Mouse (Mus musculus): ENCODE data around the gene Fam83g. TPM values are rescaled to one million over a fixed set of nuclear protein-coding genes. Genes with fewer than 3 reads are reported as not detected.

Fam83g gene
- polyA plus RNA-seq, 1 experiment from 2014 or later, result 0.07 TPM

DNA sequence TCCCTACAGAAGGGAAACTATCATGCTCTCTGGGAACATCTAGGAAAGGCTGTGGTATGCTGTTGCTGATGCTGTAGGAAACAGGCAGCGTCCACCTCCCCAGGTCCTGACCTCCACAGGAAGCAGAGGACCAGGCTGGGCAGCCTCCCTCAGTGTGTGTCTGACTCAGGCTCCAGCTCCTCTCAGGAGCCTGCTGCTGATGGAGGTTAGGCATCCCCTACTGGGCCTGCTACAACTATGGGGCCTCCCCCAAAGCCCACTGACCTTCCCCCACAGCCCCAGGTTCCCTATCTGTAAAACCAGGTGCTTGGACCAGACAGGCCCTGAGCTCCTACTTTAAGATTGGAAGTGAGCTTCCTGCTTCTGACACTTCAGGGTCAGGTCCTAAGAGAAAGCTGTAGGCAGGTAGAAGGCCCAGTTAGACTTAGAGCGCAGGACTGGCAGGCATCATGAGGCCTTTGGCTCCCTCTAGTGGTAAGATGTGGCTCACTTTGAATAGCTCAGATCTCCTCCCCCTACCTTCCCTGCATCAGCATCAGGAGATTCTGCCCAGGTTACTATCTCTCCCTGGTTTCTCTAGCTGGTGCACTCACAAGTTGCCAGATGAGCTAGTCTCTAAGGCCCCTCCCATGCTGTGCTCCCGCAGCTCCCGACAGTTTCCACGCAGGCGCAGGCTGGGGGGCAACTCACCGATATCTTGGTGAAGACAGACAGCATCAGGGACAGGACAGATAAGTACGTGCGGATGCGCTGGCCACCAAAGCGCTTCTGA, 30.6 kb downstream of the Fam83g start:
- no peaks in the 10 kb centered on the region for H3K36me3 ChIP-seq
- no peak overlapping the region for H3K27ac ChIP-seq (replicated peaks)
- no peak overlapping the region for H3K4me3 ChIP-seq
- peak; percentile 95 for ATAC-seq (ENCODE audit: low read depth)
- peaks cover 11% of the 10 kb centered on the region for H3K4me1 ChIP-seq (replicated peaks)
- 48% methylated on average over 11 of the region's 11 CpGs for WGBS
- H3K4me2 ChIP-seq, result no peak overlapping the region
- peak overlapping the region; percentile 32; the same call in 1 of the 2 replicates for H3K9ac ChIP-seq
- no peaks in the 10 kb centered on the region for H3K27me3 ChIP-seq
- no peaks in the 10 kb centered on the region for H3K9me3 ChIP-seq

DNA sequence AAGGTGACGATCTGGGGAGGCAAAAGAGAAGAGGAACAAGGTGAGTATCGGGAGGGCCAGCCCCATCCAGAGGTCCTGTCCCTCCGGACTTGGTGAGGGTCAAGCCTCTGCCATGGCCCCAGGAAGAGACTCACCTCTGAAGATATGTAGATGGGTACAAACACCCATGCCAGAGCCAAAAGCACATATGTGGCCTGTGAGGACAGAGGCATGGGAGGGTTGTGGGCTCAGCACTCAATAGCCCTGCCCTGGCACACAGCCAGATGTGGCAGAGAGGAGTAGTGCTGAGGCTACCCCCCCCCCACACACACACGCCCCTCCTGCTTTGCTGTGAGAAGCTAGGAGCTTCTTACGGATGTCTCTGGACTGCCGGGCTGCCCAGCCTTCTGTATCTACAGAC, 31.2 kb downstream of the Fam83g start:
- 61% methylated on average over 6 of the region's 6 CpGs for WGBS
- H3K4me2 ChIP-seq, result no peak overlapping the region
- no peaks in the 10 kb centered on the region for H3K36me3 ChIP-seq
- H3K4me3 ChIP-seq, result no peak overlapping the region
- no peak overlapping the region for H3K27ac ChIP-seq (replicated peaks)
- H3K27me3 ChIP-seq, result no peaks in the 10 kb centered on the region
- no peaks in the 10 kb centered on the region for H3K9me3 ChIP-seq
- peaks cover 17% of the 10 kb centered on the region for H3K4me1 ChIP-seq (replicated peaks)
- peak; percentile 48; the same call in 1 of the 2 replicates for ATAC-seq (ENCODE audit: low read depth)
- H3K9ac ChIP-seq, result peak overlapping the region; percentile 32; the same call in 1 of the 2 replicates

DNA sequence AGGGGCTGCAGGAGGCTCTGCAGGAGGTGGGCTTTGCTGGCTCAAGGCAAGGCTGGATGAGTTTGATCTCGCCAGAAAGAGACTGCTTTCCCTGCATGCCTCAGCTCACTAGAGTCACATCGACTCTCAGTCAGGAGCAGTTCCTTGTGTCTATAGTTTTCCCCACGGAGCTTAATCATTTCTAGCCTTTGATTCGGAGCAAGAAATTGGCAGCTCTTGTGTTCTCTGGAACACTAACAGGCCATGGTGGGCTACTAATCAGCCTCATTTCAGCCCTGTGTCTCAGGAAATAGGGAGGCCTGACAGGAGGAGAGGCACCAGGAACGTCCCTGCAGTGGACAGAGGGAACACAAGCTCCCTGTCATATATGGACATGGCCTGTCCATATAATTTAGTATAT, 34.1 kb downstream of the Fam83g start:
- Histone ChIP-seq H3K4me1 (replicated peaks) (peaks cover 17% of the 10 kb centered on the region), H3K36me3 (no peaks in the 10 kb centered on the region), H3K9me3 (no peaks in the 10 kb centered on the region), H3K9ac (no peak overlapping the region), H3K27me3 (no peaks in the 10 kb centered on the region), H3K4me2 (no peak overlapping the region), H3K27ac (replicated peaks) (no peak overlapping the region), H3K4me3 (no peak overlapping the region)
- WGBS, result 75% methylated on average over 5 of the region's 5 CpGs
- ATAC-seq (ENCODE audit: low read depth), result no peak

DNA sequence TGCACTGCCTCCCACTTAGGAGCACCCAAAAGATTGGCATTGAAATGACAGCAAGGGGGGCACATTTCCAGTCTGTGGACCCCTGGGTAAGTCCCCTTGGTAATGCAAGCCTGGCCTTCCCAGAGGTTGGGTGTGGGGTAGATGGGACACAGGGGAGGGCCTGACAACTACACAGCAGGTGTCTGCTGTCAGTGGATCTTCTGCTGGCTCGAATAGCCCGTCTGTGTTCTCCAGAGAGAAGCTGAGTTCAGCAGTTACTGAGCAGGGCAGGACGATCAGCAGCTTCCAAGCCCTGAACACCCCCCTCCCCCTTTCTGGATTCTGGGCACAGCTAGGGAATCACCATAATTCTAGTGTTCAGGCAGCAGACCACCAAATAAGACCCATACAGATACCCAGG, 35.5 kb downstream of the Fam83g start:
- 36% methylated on average over 3 of the region's 3 CpGs for WGBS

DNA sequence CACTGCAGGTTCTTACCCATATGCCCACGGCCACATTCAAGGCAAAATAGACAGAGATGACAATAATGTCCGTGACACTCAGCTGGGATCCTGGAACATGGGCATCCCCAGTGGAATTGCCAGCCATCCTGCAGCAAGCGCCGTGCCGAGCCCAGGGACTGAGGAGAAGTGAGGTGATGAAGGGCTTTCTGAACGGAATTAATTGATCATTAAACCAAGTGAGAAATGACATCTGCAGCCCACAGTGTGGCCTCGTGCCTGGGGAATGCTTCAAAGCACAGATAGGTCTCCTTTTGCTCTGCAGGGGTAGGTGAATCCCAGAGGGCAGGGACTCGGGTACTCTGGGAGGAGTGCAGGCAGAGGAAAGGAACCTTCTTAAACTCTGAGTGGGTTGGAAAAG, 35.9 kb downstream of the Fam83g start:
- Histone ChIP-seq H3K4me1 (replicated peaks) (peaks cover 15% of the 10 kb centered on the region), H3K9me3 (no peaks in the 10 kb centered on the region), H3K9ac (no peak overlapping the region), H3K4me3 (no peak overlapping the region), H3K27me3 (no peaks in the 10 kb centered on the region), H3K36me3 (no peaks in the 10 kb centered on the region), H3K27ac (replicated peaks) (no peak overlapping the region), H3K4me2 (no peak overlapping the region)
- 50% methylated on average over 8 of the region's 8 CpGs for WGBS
- no peak for ATAC-seq (ENCODE audit: low read depth)

More for the DNA sequence above, 35.5 kb downstream of the Fam83g start:
- H3K9ac ChIP-seq, result no peak overlapping the region
- no peak overlapping the region for H3K4me3 ChIP-seq
- H3K4me2 ChIP-seq, result no peak overlapping the region
- H3K9me3 ChIP-seq, result no peaks in the 10 kb centered on the region
- no peaks in the 10 kb centered on the region for H3K36me3 ChIP-seq
- H3K4me1 ChIP-seq (replicated peaks), result peaks cover 17% of the 10 kb centered on the region
- H3K27ac ChIP-seq (replicated peaks), result no peak overlapping the region
- ATAC-seq (ENCODE audit: low read depth), result no peak
- H3K27me3 ChIP-seq, result no peaks in the 10 kb centered on the region

DNA sequence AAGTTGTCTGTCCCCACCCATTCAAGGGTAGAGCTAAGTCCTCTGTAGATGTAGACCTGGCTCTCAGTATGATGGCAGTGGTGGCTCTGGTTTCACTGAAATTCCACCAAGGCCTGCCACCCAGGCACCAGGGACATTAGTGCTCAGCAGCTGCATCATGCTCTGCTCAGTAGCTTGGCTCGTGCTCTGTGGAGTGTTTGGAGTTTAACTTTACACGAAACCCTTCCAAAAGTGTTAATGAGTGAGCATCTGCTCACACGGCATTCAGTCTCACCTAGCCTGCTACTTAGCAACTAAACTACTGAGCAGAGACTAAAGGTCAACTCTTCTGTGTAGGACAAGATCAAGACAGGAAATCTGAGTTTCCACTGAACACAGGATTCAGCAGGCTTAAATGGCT, 36.7 kb downstream of the Fam83g start, which contains the start of gene Slc5a10:
Slc5a10 (minus strand) TSS at position 191 of the 400 bp plus-strand sequence.
- no peaks in the 10 kb centered on the region; the same call in 1 of the 2 replicates for H3K36me3 ChIP-seq
- H3K4me3 ChIP-seq, result no peak within 1 kb of the TSS
- no peak for ATAC-seq (ENCODE audit: low read depth)
- no peaks in the 10 kb centered on the region for H3K9me3 ChIP-seq
- no peak within 1 kb of the TSS for H3K9ac ChIP-seq
- H3K4me1 ChIP-seq (replicated peaks), result peaks cover 9% of the 10 kb centered on the region; the same call in 1 of the 2 replicates
- H3K4me2 ChIP-seq, result no peak within 1 kb of the TSS
- WGBS, result 88% methylated on average over 3 of the region's 3 CpGs
- no peaks in the 10 kb centered on the region for H3K27me3 ChIP-seq
- no peak within 1 kb of the TSS for H3K27ac ChIP-seq (replicated peaks)

DNA sequence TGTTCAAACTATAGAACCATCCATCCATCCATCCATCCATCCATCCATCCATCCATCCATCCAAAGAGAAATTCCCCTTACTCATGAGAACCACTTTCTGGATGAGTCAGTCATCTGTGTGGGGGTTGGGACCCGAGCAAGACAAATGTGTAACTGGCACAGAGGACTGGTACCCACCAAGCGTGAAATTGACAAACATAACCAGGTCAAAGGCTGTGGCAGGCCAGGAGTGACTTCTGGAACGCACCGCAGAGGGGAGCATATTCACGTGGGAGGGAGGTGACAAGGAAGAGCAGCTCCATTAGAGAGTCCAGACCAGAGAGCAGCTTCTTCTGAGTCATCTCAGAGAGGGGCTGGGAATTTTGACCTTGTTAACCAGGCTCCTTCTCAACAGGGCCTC, 38.2 kb downstream of the Fam83g start:
- H3K36me3 ChIP-seq, result peaks cover 10% of the 10 kb centered on the region
- no peaks in the 10 kb centered on the region for H3K27me3 ChIP-seq
- H3K4me1 ChIP-seq (replicated peaks), result peaks cover 9% of the 10 kb centered on the region; the same call in 1 of the 2 replicates
- no peak overlapping the region for H3K4me2 ChIP-seq
- H3K4me3 ChIP-seq, result no peak overlapping the region
- H3K27ac ChIP-seq (replicated peaks), result no peak overlapping the region
- no peak overlapping the region for H3K9ac ChIP-seq
- no peaks in the 10 kb centered on the region for H3K9me3 ChIP-seq
- 65% methylated on average over 5 of the region's 5 CpGs for WGBS
- no peak for ATAC-seq (ENCODE audit: low read depth)

DNA sequence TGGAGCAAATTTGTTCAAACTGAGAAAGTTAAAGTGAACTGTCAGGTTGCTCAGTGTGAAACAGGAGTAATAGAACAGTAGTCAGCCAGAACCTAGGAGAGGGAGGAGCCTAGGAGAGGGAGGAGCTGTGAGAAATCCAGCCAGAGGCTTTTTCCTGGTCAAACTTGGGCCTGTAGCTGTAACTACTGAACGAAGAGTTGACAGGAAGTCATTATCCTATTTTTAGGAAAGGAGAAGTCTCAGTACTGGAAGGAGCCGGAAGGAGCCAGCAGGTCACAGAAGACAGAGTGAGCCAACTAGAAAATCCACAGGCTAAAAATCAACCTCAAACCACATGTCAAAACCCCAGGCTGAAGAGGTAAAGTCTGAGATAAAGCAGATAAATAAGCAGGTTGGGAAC, 44.1 kb downstream of the Fam83g start:
- ATAC-seq (ENCODE audit: low read depth), result no peak
- no peak overlapping the region for H3K4me2 ChIP-seq
- H3K9me3 ChIP-seq, result no peaks in the 10 kb centered on the region
- H3K9ac ChIP-seq, result no peak overlapping the region
- 77% methylated on average over 2 of the region's 2 CpGs for WGBS
- peaks cover 66% of the 10 kb centered on the region for H3K36me3 ChIP-seq
- H3K4me3 ChIP-seq, result no peak overlapping the region
- no peaks in the 10 kb centered on the region for H3K27me3 ChIP-seq
- H3K27ac ChIP-seq (replicated peaks), result no peak overlapping the region
- no peaks in the 10 kb centered on the region for H3K4me1 ChIP-seq (replicated peaks)

- no peak overlapping the region for H3K27ac ChIP-seq (replicated peaks)
- H3K4me1 ChIP-seq (replicated peaks), result no peaks in the 10 kb centered on the region
- ATAC-seq (ENCODE audit: low read depth), result no peak
- 90% methylated on average over 7 of the region's 7 CpGs for WGBS
- H3K9me3 ChIP-seq, result no peaks in the 10 kb centered on the region
- peaks cover 94% of the 10 kb centered on the region for H3K36me3 ChIP-seq
- H3K4me3 ChIP-seq, result no peak overlapping the region
- H3K27me3 ChIP-seq, result no peaks in the 10 kb centered on the region
- no peak overlapping the region for H3K4me2 ChIP-seq
- no peak overlapping the region for H3K9ac ChIP-seq
These were observed 48.8 kb downstream of the Fam83g start for GRCm38 (mm10) chr11:61732672-61733071.

DNA sequence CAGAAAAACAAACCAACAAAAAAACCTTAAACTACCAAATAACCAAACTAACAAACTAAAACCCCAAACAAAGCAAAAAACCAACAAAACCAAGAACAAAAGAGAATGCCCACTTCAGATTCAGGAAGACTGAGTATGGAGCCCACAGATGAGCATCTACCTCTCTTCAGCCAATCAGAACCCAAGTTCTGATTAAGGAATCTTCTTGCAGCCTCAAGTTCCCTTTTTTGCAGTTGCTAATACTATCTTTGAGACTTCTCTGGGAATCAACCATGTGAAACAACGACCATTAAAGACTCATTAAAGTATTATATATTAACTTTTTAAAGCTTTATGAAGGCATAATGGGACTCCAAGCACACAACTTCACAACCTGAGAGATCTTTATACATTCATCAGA, 53.4 kb downstream of the Fam83g start:
- no peak overlapping the region for H3K27ac ChIP-seq (replicated peaks)
- 94% methylated on average over 1 of the region's 1 CpGs for WGBS
- ATAC-seq (ENCODE audit: low read depth), result no peak
- no peak overlapping the region for H3K9ac ChIP-seq
- no peaks in the 10 kb centered on the region for H3K9me3 ChIP-seq
- no peaks in the 10 kb centered on the region for H3K4me1 ChIP-seq (replicated peaks)
- H3K4me2 ChIP-seq, result no peak overlapping the region
- H3K4me3 ChIP-seq, result no peak overlapping the region
- peaks cover 96% of the 10 kb centered on the region for H3K36me3 ChIP-seq
- H3K27me3 ChIP-seq, result no peaks in the 10 kb centered on the region

DNA sequence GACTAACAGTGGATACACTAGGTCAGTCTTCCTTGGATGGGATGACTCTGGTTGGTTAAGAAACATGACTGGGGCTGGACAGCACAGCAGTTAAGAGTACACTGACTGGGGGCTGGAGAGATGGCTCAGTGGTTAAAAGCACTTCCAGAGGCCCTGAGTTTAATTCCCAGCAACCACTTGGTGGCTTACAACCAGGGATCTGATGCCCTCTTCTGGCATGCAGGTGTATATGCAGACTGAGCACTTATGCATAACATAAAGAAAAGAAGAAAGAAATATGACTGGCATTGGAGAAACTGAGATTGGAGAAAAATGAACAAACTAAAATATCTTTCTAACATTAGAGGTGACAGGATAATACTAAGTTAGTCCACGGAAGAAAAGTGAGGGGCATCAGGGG, 56.6 kb downstream of the Fam83g start:
- H3K27ac ChIP-seq (replicated peaks), result no peak overlapping the region
- no peaks in the 10 kb centered on the region for H3K27me3 ChIP-seq
- H3K9ac ChIP-seq, result no peak overlapping the region
- H3K9me3 ChIP-seq, result no peaks in the 10 kb centered on the region
- peaks cover 95% of the 10 kb centered on the region for H3K36me3 ChIP-seq
- WGBS, result 92% methylated on average over 1 of the region's 1 CpGs
- ATAC-seq (ENCODE audit: low read depth), result no peak
- no peak overlapping the region for H3K4me3 ChIP-seq
- H3K4me1 ChIP-seq (replicated peaks), result no peaks in the 10 kb centered on the region
- H3K4me2 ChIP-seq, result no peak overlapping the region

- no peak overlapping the region for H3K4me3 ChIP-seq
- no peak overlapping the region for H3K27ac ChIP-seq (replicated peaks)
- 73% methylated on average over 3 of the region's 3 CpGs for WGBS
- H3K9ac ChIP-seq, result no peak overlapping the region
- no peak overlapping the region for H3K4me2 ChIP-seq
- no peaks in the 10 kb centered on the region for H3K27me3 ChIP-seq
- no peaks in the 10 kb centered on the region for H3K4me1 ChIP-seq (replicated peaks)
- H3K9me3 ChIP-seq, result no peaks in the 10 kb centered on the region
- no peak for ATAC-seq (ENCODE audit: low read depth)
- peaks cover 83% of the 10 kb centered on the region for H3K36me3 ChIP-seq
These were observed 59.9 kb downstream of the Fam83g start for GRCm38 (mm10) chr11:61743768-61744167.

GRCm38 (mm10) chr11:61744460-61744859, 60.6 kb downstream of the Fam83g start:
- Histone ChIP-seq H3K4me3 (no peak overlapping the region), H3K4me1 (replicated peaks) (no peaks in the 10 kb centered on the region), H3K9me3 (no peaks in the 10 kb centered on the region), H3K36me3 (peaks cover 83% of the 10 kb centered on the region), H3K27ac (replicated peaks) (no peak overlapping the region), H3K4me2 (no peak overlapping the region), H3K9ac (no peak overlapping the region), H3K27me3 (no peaks in the 10 kb centered on the region)
- ATAC-seq (ENCODE audit: low read depth), result no peak
- WGBS, result 73% methylated on average over 3 of the region's 3 CpGs
